Mouse (Mus musculus): ENCODE measurements around the gene Pik3cd. TPM values are rescaled to one million over a fixed set of nuclear protein-coding genes. Genes with fewer than 3 reads are reported as not detected.
"Not testable (repeated sequence)": the region's sequence is repeated elsewhere in the genome, so short reads cannot be mapped to it uniquely, and the experiment has no call there.

Gene Pik3cd
- polyA plus RNA-seq (2012), result 0.13 and 0.31 TPM in 2 replicates

DNA sequence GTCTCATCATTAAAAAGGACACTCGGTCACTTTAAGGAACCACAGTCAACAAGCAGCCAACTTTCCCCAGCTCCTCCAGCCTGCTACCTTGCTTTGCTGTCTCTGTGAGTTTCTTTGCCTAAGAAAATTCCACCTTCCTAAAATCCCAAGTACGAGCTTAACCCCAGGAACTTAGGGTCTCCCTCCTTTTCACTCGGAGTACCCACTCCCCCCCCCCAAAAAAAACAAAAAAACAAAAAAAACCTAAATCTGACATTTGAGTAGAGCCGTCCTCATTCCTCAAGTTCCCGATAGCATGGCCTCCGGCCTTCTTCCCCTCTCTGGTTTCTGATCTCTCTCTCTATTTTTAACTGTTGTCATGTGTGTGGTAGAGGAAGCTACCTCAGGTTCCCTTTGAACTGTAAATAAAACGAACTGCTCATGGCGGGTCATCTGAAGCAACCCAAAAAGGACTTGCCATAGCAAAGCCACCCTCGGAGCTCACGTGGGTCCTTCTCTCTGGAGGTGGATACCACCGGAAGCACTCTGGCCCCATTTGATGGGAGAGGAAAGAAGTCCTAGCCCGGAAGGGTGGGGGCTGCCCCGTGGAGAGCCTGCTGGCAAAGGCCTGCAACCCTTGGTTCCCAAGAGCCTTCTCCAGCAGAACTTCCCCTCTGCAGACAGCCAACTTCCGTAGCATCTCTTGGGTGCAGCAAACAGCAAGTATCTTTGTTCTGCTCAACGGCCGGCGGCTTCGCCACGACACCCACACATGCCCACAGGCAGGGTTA, at the start of gene Pik3cd:
TSS of gene Pik3cd (minus strand) at position 362 of the 770 bp plus-strand sequence.
- Histone ChIP-seq H3K4me1 (ENCODE audit: control insufficient read depth) (peaks cover 14% of the 10 kb centered on the region), H3K9me3 (ENCODE audit: control insufficient read depth, low read length) (no peaks in the 10 kb centered on the region), H3K36me3 (ENCODE audit: control insufficient read depth) (no peaks in the 10 kb centered on the region), H3K4me3 (replicated peaks) (no peak within 1 kb of the TSS), H3K27me3 (ENCODE audit: control insufficient read depth) (peaks cover 11% of the 10 kb centered on the region)
- TF ChIP-seq GATA1 (IDR thresholded peaks at IDR 0.05; ENCODE audit: low read length), result no peak
- no peak for TF ChIP-seq TAL1 (IDR thresholded peaks at IDR 0.05; ENCODE audit: low read length)

DNA sequence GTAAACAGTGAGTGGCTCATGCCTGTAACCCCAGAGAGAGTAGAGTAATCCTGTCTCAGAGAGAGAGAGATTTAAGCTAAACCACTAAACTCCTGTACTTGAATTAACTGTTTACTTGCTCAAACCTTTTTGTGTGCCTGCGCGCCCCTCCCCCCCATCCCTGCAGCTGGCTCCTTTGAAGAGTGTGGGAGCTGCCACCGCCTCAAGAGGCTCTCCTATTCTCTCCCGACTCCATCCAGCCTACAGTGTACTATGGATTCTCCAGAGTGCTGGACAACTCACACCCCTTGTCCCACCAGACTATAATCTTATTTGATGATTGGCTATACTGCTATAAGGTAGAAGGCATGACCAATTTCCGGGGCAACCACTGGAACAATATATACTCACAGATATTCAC, 48.3 kb upstream of the Pik3cd start:
- H3K36me3 ChIP-seq (ENCODE audit: control insufficient read depth), result peaks cover 16% of the 10 kb centered on the region
- no peaks in the 10 kb centered on the region for H3K9me3 ChIP-seq (ENCODE audit: control insufficient read depth, low read length)
- no peaks in the 10 kb centered on the region for H3K27me3 ChIP-seq (ENCODE audit: control insufficient read depth)
- TF ChIP-seq TAL1 (IDR thresholded peaks at IDR 0.05; ENCODE audit: low read length) (no peak), GATA1 (IDR thresholded peaks at IDR 0.05; ENCODE audit: low read length) (no peak)
- peaks cover 7% of the 10 kb centered on the region for H3K4me1 ChIP-seq (ENCODE audit: control insufficient read depth)
- H3K4me3 ChIP-seq (replicated peaks), result no peak overlapping the region

DNA sequence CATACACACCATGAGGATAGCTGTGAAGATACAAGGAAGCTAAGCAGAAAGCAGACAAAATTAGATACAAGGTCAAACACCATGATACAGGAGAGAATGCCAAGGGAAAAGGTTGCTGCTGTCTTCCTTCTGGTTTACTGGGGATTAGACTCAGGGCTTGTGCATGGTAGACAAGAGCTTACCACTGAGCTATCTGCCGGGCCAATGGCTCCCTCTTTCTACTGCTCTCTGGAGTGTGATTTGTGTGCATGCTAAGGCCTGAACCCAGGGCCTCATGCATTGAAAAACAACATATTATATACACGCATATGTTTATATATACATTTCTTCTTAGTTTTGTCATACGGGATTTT, 47.3 kb upstream of the Pik3cd start:
- H3K9me3 ChIP-seq (ENCODE audit: control insufficient read depth, low read length); H3K27me3 ChIP-seq (ENCODE audit: control insufficient read depth); H3K4me1 ChIP-seq (ENCODE audit: control insufficient read depth); H3K4me3 ChIP-seq (replicated peaks): not testable (repeated sequence)
- H3K36me3 ChIP-seq (ENCODE audit: control insufficient read depth), result peaks cover 22% of the 10 kb centered on the region

DNA sequence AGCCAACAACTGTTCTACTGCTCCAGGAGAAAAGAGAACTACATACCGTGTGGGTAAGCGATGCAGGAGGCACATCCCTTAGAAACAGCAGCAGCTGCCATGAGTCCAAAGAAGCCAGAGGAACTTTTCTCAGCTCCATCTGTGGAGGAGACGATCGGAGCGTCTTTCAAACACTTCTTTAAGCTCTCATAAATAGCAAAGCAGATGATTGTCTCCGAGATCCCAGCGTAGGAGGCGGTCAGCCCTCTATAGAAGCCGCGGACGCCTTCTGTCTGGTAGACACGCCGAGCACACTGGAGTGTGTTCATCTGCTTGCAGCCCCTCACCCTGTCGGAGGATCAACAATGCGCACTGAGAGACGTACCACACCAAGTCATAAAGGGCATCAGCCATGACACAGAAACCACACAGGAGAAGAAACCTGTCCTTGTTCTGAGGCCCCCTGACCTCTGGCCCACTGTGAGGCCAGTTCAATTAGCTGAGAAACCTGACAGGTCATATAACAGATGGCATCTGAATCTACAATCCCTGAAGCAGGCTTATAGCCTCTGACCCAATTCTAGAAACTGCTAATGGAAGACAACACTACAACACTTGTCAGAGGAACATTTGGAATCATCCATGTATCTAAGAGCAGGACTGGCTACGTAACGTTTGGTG, 46.8 kb upstream of the Pik3cd start:
- no peaks in the 10 kb centered on the region for H3K9me3 ChIP-seq (ENCODE audit: control insufficient read depth, low read length)
- H3K4me1 ChIP-seq (ENCODE audit: control insufficient read depth), result peaks cover 10% of the 10 kb centered on the region
- H3K27me3 ChIP-seq (ENCODE audit: control insufficient read depth), result no peaks in the 10 kb centered on the region
- H3K36me3 ChIP-seq (ENCODE audit: control insufficient read depth), result peaks cover 23% of the 10 kb centered on the region
- no peak overlapping the region for H3K4me3 ChIP-seq (replicated peaks)
- TF ChIP-seq TAL1 (IDR thresholded peaks at IDR 0.05; ENCODE audit: low read length) (no peak), GATA1 (IDR thresholded peaks at IDR 0.05; ENCODE audit: low read length) (no peak)

DNA sequence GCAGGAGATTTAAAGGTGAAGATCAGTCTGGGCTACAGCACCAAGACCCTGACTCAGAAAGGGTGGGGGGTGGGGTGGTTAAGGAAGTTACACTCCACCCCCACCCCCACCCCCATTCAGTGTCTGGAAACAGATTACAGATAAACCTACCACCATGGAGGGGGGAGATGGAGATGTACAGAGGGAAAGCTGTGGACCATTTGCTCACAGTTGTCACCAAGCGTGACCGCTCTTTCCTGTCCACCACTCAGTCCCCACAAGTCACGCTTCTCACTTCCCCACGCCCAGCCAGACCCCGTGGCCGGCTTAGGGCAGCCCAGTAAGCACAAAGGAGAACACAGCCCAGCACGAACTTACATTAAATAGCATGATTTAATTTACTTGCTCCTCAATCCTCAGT, 41.7 kb upstream of the Pik3cd start:
- Histone ChIP-seq H3K4me1 (ENCODE audit: control insufficient read depth) (peaks cover 10% of the 10 kb centered on the region), H3K27me3 (ENCODE audit: control insufficient read depth) (no peaks in the 10 kb centered on the region), H3K9me3 (ENCODE audit: control insufficient read depth, low read length) (no peaks in the 10 kb centered on the region), H3K36me3 (ENCODE audit: control insufficient read depth) (peaks cover 35% of the 10 kb centered on the region), H3K4me3 (replicated peaks) (no peak overlapping the region)
- TF ChIP-seq TAL1 (IDR thresholded peaks at IDR 0.05; ENCODE audit: low read length), result no peak
- no peak for TF ChIP-seq GATA1 (IDR thresholded peaks at IDR 0.05; ENCODE audit: low read length)

DNA sequence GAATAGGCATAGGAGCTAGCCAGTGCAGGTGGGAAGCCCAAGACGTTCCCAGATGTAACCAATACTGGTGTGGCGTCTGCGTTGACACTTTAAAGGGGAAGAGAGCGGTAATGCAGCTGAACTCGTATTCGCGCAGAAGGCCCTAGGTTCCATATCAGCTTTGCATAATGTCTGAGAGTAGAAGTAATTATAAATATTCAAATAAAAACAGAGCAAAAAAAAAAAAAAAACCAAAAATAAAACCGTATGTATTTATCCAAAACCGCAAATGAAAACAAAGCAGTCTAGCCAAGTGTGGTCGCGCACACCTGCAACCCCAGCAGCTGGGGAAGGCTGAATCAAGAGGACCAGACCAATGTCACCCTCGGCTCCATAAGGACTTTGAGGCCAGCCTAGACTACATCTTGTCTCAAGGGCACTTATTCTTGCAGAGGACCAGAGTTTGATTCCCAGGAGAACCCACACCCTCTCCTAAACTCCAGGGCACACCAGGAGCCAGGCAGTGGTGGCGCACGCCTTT, 39.7 kb upstream of the Pik3cd start:
- H3K9me3 ChIP-seq (ENCODE audit: control insufficient read depth, low read length), result no peaks in the 10 kb centered on the region
- no peak for TF ChIP-seq TAL1 (IDR thresholded peaks at IDR 0.05; ENCODE audit: low read length)
- TF ChIP-seq GATA1 (IDR thresholded peaks at IDR 0.05; ENCODE audit: low read length), result no peak

DNA sequence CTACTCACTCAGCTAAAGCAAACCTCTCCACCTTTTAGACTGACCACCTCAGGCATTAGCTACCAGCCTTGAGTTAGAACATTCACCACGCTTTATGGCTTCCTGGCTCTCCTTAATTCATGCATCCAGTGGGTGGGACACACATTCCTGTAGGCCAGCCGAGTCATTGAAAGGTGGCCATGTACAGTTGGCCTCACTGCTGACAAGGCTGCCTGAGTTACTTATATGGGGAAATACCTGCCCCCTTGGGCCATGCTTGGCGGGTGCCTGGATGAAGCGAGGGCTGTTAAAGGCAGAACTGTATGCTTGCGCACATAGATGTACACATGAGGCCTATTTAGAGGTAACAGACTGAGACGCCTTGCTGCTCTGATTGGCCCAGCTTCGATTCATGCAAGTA, 37.9 kb upstream of the Pik3cd start:
- Histone ChIP-seq H3K4me1 (ENCODE audit: control insufficient read depth) (peaks cover 28% of the 10 kb centered on the region), H3K27me3 (ENCODE audit: control insufficient read depth) (no peaks in the 10 kb centered on the region), H3K4me3 (replicated peaks) (no peak overlapping the region), H3K36me3 (ENCODE audit: control insufficient read depth) (peaks cover 25% of the 10 kb centered on the region), H3K9me3 (ENCODE audit: control insufficient read depth, low read length) (no peaks in the 10 kb centered on the region)
- TF ChIP-seq TAL1 (IDR thresholded peaks at IDR 0.05; ENCODE audit: low read length) (no peak), GATA1 (IDR thresholded peaks at IDR 0.05; ENCODE audit: low read length) (no peak)

More for the DNA sequence above, 39.7 kb upstream of the Pik3cd start:
- no peak overlapping the region for H3K4me3 ChIP-seq (replicated peaks)
- peaks cover 28% of the 10 kb centered on the region for H3K36me3 ChIP-seq (ENCODE audit: control insufficient read depth)
- H3K27me3 ChIP-seq (ENCODE audit: control insufficient read depth), result no peaks in the 10 kb centered on the region
- peaks cover 20% of the 10 kb centered on the region for H3K4me1 ChIP-seq (ENCODE audit: control insufficient read depth)

DNA sequence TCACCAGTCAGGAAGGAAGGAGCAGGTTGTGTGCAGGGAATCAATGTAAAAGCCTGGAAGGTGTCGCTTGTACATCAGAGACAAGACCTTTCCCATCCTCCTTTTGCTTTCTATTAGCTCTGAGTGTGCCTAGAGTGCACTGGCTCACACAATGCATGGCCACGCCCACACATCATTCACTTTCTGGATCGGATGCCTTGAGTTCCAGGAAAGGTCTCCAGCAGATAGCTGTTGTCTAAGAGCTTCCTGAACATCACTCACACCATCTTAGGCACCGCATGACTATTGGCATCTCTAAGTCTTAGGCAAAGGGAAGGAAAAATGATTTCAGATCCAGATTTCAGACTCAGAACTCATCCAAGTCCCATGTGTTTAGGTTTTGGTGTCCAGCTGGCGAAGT, 37.1 kb upstream of the Pik3cd start:
- TF ChIP-seq GATA1 (IDR thresholded peaks at IDR 0.05; ENCODE audit: low read length), result no peak
- no peak for TF ChIP-seq TAL1 (IDR thresholded peaks at IDR 0.05; ENCODE audit: low read length)
- Histone ChIP-seq H3K4me3 (replicated peaks) (no peak overlapping the region), H3K4me1 (ENCODE audit: control insufficient read depth) (peaks cover 31% of the 10 kb centered on the region), H3K27me3 (ENCODE audit: control insufficient read depth) (no peaks in the 10 kb centered on the region), H3K36me3 (ENCODE audit: control insufficient read depth) (peaks cover 25% of the 10 kb centered on the region), H3K9me3 (ENCODE audit: control insufficient read depth, low read length) (no peaks in the 10 kb centered on the region)

Data from erythroblast, embryonic 14.5 days (primary cell).